Mouse (Mus musculus) E14TG2a.4 (cell line): Measurements from ENCODE around the gene Cdk18.

Experiments used
- CTCF ChIP-seq: conservative IDR thresholded peaks from 2 replicates; pipeline ENCODE4 v1.5.1; 2014; ENCODE audit warnings: low read length
- NANOG ChIP-seq: IDR thresholded peaks from 2 replicates; pipeline ENCODE4 v1.6.1; 2014; ENCODE audit warnings: borderline replicate concordance, low read length, mixed read lengths
- POU5F1 ChIP-seq: IDR thresholded peaks from 2 replicates; pipeline ENCODE4 v1.6.1; 2014; ENCODE audit warnings: low read length, borderline replicate concordance

DNA sequence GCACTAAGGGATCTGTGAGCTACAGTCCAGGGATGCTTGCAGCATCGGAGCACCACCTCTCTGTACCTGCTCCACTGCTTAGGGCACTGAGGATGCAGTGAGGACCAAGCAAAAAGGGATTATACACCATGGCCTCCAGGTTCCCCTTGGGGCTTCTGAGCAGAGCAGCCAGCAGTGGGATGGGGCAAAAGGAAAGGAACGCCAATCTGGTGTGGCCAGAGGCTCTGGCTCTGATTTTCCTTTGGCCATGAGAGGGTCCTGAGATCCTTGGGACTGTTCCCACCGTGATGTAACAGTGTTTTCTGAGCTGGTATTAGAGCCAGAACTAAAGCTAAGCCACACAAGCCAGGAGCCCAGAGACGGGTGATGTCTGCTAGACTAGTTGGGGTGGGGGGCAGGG is 20.2 kb upstream of the Cdk18 start:
- no peak for TF ChIP-seq CTCF
- TF ChIP-seq POU5F1 = no peak
- TF ChIP-seq NANOG = no peak
